Mouse (Mus musculus): ENCODE data around the gene Slfn8. TPM values are rescaled to one million over a fixed set of nuclear protein-coding genes. Genes with fewer than 3 reads are reported as not detected.

Slfn8 gene
- total RNA-seq (2023): 10 to 100 TPM; 11.7 to 12.2 TPM

GRCm38 (mm10) chr11:83020621-83021020 lies at the start of gene Slfn8:
Gene Slfn8 (minus strand): TSS chr11:83020810.

DNA sequence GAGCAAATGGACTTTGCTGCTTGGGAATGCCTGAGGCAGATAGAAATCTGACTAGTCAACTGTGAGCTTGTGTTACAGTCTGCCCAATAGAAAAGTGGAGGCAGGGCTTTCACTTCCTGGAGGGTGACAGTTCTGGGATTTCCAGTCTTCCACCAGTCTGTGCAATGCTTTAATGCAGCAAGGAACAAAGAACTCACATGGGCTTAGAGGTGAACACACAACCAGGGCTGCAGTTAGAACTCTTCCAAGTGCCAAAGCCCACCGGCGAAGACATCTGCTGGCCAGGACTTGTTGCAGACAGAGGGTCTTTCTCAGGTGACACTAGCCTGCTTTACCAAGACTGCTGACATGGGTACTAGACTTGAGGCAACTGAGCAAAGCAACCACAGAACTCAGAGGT lies 44.3 kb upstream of the Slfn8 start, which contains the start of gene Slfn2:
Gene Slfn2, plus strand, starts transcription at position 167 of the 400 bp plus-strand sequence.

GRCm38 (mm10) chr11:82991469-82992166 lies 29.0 kb downstream of the Slfn8 start, which contains the start of gene Slfn9:
Gene Slfn9 (minus strand): TSS chr11:82991830.

Other genes starting within 250 kb of the Slfn8 start
- 10 to 100 TPM; 21.0 to 28.0 TPM for gene Lig3, start 239.7 kb downstream of the Slfn8 start, total RNA-seq (2023)
- 10 to 100 TPM; 59.8 to 67.6 TPM for gene Rffl, start 149.6 kb downstream of the Slfn8 start, total RNA-seq (2023)
- 10 to 100 TPM; 14.0 to 16.1 TPM for gene Rad51d, start 130.2 kb downstream of the Slfn8 start, total RNA-seq (2023)
- gene Fndc8, start 128.7 kb downstream of the Slfn8 start, total RNA-seq (2023): not detected
- gene Nle1, start 112.4 kb downstream of the Slfn8 start, total RNA-seq (2023): 10 to 100 TPM in 1 of 2 experiments, 1 to 10 TPM in 1; 8.2 to 10.9 TPM
- under 1 TPM in 1 of 2 experiments, not detected in 1; 0.13 TPM for gene Unc45b, start 110.3 kb downstream of the Slfn8 start, total RNA-seq (2023)
- 10 to 100 TPM; 27.1 to 27.9 TPM for gene Slfn5, start 69.5 kb downstream of the Slfn8 start, total RNA-seq (2023)
- 10 to 100 TPM; 10.2 to 12.7 TPM for gene Slfn9, start 29.0 kb downstream of the Slfn8 start, total RNA-seq (2023)
- gene Slfn2, start 44.3 kb upstream of the Slfn8 start, total RNA-seq (2023): 100 to 1,000 TPM; 344 to 353 TPM
- gene Slfn1, start 96.0 kb upstream of the Slfn8 start, total RNA-seq (2023): 100 to 1,000 TPM; 117 to 118 TPM
- gene Slfn4, start 154.4 kb upstream of the Slfn8 start, total RNA-seq (2023): 100 to 1,000 TPM; 335 to 391 TPM
- 10 to 100 TPM; 43.7 to 48.5 TPM for gene Slfn3, start 170.5 kb upstream of the Slfn8 start, total RNA-seq (2023)

Measured in neutrophil, adult 59 days (primary cell).